Mouse (Mus musculus) cerebellum, adult 9-11 months (tissue): ENCODE measurements around the gene Dpp4.

Source experiments
- DNase-seq: peaks from one replicate; pipeline ENCODE4 v3.0.0; 2022

Gene Dpp4

DNA sequence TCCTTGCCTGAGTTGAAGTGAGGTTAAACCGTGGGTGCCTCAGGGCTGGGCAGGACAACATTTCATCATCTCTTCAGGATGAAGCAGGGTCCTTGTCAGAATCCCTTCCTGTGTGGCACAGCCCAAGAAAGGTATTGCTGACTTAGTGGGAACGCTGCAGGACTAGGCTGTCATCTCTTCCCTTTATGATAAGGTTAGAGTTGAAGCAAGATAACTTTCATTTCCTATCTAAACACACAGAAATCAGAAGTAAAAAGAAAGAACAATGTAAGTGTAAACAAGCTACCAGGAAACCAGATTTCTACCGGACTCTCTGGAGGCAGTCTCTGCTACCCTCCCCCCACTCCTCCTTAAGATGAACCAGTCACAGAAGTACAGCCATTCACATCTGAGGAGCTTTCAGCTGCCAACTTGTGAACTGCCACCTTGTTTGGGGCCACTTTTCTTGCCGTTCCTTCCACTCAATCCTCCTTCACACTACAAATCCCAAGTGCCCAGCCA, 3.3 kb downstream of the Dpp4 start:
- no peak for DNase-seq

DNA sequence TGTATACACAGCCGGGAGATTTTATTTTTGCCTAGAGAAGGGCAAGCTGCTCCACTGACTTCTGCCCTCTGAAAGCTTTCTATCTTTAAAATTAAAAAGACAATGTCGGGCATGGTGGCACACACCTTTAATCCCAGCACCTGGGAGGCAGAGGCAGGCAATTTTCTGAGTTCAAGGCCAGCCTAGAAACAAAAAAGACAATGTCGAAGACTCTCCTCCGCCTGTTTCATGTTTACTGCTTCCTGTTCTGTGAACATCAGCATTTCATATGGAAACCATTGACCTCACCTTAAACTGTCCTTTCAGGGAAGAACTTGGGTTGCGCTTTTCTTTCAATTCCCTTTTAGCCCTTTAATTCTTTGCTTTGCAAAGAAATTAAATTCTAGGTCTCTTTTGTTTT, 3.8 kb downstream of the Dpp4 start:
- DNase-seq: no peak

DNA sequence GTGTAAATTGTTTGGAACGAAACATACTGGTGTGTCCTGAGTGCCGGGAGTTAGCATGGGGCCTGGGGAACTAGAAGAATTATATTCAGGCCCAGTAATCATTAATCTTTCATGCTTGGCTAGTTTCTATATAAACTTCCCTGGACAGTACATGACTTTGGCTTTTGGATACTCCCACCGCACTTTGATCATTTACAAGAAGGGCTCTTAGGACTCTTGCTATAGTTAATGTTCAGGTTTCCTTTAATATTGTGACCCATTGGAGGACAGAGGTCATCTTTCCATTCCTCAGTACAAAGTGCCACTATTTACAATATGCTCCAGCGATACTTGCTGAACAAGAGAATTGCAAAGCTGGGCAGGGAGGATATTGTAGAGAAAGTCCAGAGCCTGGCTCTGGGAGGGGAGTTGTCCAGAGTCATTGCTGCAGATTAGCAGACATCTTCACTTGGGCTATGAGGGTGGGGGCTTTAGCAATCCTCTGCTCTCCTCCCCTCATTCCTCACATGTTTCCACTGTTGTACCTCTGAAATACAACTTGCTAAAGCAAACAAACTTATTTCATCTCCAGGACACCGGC, 8.4 kb downstream of the Dpp4 start:
- no peak for DNase-seq

DNA sequence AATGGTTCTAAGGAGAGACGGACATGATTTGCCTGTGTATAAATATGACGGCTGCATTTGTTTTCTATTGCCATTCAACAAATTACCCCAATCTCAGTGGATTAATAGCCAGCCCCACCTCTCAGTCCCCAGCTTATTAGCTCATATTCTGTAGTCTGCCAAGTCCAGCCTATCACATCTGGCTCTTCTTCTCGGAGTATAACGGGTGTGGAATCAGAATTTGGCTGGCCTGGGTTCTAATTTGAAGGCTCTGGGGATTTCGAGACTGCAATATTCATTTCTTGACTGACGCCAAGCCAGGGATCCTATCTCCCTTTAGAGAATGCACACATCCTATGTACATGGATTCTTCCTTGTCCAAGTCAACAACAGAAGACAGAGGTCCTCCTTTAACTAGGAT, 11.0 kb downstream of the Dpp4 start:
- no peak for DNase-seq

DNA sequence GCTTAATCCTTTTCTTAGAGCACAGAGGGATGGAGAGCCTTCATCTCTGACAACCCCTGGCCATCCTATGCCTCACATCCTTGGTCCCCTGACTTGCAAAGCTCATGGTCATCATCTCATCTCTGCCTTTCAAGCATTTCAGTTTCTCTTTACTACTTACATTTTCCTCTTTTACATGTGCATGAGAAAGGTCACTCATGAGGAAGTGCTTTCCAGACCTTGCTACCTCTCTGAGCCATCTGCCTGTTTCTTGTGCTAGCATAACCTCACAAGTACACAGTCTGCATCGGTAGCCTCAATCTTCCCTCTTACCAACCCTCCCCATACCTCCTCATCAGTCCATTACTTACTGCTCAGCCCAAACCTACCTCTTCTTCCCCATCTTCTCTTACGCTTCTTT, 12.2 kb downstream of the Dpp4 start:
- DNase-seq: no peak

DNA sequence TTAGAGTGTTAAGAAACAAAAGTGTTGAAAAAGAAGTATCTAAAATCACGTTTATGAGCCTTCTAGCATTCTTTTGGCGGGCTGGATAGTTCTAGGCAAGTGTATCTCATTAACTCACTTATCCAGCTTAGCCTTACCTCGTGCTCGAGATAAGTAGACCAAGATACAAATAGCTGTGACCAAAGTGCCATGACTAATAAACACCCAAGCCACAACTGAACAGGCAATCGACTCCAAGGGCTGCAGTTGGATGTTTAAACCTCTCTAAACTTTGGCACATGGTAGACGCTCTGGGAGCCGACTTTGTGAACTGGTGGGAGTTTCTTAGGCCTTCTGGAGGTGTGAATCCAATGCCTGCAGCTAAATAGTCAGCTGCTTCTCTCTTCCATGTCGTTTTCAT, 12.7 kb downstream of the Dpp4 start:
- no peak for DNase-seq

DNA sequence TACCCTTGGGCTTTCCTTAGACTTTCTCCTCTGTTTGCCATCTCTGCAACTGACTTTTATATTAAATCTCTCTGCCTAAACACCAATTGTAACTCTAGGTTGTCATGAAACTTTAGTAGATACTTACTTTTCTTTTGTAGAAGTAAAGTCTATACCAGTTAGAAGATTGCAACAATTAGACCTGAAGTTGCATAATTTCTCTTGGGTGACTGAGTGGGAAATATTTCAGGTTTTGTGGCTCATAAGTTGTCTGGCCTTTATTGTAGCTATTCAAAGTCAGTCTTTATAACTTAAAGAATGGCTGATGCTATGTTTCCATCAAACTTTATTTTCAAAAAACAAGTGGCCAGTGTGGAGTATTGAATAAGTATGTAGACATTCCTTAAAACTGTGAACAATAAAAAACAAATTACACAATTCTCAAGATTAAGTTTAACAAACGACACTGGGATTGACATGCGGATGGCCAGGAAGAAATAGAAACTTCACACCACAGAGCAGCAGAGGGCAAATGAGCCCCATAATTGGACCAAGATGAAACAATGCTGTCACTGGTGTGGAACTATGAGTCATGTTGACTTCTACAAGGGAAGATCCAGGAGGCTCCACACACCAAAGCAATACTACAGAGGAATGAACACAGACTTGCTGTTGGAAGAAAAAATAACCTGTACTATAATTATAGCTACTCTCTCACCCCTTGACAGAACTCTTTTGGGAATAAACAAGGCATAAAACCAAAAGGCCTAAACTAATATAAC, 13.7 kb downstream of the Dpp4 start:
- DNase-seq: no peak

DNA sequence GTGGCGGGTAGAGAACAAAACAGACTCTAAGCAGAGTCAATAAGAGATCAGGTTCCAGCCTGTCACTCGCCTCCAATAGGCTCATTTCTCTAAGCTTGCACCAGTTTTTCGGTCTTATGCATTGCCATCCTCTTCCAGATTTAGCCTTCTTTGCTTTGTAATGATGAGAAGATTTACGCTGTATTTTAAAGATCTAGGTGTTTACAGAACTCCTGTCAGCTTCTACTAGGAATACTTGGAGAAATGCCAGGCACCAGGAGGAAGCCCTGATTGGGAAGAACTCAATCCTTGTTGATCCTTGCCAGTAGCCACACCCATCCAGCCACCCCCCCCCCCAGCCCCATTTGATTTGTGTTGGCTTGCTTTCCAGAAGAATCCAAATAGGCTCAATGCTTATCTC, 14.4 kb downstream of the Dpp4 start:
- no peak for DNase-seq

DNA sequence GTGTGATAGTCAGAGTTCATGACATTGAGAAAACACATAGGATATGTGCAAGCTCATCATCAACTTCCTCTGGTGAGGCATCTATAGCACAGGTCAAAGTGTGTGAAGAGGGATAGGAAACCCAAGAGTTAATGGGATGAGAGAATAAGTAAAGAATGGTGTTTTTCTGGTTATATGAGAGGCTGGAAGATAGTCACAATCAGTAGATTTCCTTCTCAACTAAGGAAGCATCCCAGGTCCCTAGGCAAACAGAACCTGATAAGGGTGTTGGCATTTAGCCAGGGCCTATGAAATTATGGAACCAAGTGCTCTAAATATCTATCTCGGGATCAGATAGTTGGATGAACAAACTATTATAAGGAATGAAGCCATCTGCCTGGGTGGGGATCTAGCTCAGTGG, 15.2 kb downstream of the Dpp4 start:
- no peak for DNase-seq

DNA sequence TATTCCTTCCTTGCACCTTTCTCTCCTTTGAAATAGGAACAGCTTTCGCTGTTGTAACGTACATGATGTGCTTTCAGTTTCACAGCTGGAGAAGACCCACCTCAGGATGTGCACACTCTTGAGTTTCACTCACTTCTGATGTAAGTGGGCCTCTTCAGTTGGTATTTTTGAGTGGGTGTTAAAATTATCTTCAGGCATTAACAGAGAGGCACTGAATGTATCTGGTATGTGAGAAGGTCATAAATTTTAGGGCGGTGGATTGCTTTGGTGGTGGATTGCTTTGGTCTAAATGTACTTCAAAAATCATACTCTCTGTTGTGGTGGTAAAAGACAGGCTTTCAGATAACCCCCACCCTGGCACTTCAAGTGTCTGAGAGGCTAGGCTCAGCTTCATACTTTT, 17.2 kb downstream of the Dpp4 start:
- no peak for DNase-seq

DNA sequence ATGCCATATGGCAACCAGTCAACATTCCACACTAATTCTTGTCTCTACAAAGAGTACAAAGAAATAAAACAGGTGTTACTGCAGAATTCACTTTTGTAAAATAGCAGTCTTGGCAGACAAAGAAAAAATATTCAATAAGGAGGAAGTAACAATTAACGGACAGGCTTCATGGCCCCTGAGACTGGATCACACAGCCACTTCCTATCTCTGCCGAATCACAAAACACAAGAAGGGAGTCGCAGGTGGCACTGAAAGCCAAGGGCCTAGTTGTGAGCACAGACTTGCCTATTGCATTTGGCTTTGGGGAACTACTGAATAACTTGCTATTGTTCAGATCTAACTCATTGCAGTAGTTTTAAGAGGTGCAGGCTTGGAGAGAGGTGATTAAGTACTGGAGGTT, 19.9 kb downstream of the Dpp4 start:
- DNase-seq: no peak

DNA sequence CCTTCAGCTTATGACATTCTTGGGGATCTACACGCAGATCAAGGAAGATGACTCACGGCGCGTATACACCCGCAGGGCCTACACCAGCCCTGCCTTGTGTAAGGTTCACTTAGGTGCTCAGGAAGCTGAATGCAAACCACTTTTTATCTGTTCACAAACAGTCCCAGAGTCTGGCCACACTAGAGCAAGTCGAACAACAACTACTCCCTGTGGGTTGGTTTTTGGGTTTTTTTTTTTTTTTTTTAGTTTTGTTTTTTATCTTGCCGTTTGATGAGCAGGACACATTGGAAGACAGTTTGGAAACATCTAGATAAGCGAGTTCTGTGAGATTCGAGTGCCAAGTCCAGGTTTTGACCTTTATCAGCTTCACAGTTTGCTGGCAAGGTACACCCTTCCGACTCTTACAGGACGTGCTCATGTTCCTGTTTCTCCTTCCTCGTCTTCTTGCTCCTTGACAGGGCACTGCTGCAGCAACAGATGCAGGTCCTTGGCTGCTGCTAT, 21.0 kb downstream of the Dpp4 start:
- no peak for DNase-seq

DNA sequence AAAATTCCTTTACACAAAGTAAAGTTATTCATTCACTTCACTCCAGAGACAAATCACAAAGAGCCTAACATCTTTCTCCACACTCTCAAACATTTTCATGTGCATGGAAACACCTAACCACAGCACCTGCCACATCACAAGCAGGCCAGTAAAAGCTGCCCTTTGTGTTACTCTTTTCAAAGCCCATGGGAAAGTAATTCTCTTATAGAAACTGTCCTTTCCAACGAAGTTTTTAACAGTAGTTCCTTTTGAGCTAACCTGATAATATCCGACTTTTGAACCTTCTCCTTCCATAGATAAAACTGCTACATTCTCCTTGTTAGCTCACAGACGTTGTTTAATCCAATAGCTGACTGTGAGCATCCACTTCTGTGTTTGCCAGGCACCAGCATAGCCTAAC, 21.7 kb downstream of the Dpp4 start:
- DNase-seq: no peak

DNA sequence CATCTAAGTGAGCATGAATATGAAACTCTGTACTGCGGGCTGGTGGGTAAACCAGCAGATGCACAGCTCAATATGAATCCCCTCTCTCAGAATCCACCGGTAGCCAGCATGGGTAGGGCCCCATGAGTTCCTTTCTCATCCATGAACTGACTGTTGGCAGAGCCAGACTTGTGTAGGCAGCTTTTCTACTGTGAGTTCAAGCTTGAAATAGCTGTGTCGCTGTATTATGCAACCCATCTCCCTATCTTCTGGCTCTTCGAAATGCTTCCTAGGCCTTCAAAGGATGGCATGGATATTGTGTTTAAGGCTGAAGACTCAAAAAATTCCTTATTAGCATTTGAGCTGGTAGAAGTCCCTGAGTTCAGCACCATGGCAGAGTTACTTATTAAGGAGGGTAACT, 23.2 kb downstream of the Dpp4 start:
- DNase-seq: no peak

DNA sequence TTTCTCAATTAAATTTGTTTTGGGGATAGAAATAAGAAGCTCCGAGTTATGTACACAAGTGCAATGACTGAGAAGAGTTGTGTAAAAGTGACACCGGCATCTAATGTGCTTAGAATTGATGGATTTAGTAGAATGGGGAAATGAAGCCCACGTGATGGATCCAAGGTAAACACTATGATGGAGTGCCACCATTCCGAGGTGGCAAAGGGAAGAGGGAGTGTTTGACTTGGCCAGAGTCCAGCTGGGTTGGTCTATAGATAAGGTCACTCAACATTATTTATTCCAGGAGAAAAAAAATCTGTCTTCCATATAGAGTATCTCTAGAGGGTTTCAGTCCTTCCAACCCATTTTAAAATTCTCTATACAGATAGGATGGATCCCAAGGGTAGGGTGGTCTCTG, 28.8 kb downstream of the Dpp4 start:
- DNase-seq: no peak

DNA sequence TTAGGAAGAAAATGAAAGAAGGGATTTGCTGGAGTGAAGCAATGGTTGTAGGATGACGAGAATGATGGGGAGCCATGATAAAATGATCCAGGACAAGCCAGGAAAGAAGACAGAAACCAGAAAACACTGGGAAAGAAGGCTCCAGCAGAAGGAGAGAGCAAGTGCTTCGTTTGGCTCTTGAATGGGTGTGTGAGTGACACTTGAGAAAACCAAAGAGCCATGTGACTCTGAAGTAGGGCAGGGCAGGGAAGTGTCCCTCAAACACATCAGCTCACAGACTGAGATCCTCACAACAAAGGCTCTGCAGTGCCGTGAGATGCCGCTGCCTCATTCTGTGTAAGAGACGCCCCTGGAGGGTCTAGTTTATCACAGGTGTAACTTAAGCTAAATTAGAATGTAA, 29.6 kb downstream of the Dpp4 start:
- DNase-seq: no peak

DNA sequence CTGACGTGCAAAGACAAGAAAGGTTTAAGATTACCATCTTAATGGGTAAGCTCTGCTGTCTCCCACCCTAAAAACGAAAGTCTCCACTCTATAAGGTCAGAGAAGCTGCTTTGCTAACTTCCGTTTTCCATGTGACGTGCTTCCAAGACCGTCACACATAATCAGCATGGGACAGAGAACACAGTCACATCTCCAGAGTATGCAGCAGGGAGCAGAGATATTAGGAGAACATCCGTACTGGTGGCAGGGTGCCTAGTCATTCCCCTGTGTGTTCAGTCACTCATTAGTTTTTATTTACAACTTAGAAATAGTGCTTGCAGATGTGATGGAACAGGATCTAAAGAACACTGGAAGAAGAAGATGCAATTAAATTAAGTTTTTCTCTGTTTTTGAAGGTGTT, 30.3 kb downstream of the Dpp4 start:
- DNase-seq: no peak

DNA sequence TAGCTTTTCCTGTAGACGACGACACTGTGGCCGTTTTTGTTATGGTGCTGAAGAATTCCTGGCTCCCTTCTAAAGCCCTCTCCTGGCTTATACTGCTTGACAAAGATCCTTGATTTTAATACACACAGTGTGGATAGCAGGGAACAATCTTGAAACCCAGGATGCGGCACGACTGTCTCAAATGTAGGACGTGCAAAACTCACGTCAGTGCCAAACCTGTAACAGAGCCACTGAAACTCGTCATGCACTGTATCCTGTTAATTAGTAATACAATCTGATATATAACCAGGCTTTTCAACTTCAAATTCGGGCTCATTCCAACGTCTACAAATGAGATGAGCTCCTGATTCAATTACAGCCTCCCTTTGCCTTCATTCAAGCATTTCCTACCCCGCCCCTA, 38.3 kb downstream of the Dpp4 start:
- DNase-seq: no peak

DNA sequence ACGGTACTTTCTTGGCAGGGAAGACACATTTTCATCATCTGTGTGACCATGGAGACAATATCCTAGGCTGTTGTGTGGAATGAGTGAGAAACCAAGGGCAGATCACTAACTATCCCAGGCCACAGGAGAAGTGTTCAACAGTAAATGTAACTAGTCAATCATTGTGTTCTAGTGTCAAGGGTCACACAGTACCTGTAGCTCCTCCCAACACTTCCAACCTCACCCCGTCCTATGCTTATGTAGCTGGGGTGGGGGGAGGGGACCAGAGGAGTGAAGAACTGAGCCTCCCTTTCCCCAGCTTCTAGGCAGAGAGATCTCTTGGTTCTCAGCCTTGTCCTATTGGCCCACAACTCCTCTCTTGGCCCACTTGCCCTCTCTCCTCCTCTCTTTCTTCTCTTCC, 42.0 kb downstream of the Dpp4 start:
- no peak for DNase-seq

DNA sequence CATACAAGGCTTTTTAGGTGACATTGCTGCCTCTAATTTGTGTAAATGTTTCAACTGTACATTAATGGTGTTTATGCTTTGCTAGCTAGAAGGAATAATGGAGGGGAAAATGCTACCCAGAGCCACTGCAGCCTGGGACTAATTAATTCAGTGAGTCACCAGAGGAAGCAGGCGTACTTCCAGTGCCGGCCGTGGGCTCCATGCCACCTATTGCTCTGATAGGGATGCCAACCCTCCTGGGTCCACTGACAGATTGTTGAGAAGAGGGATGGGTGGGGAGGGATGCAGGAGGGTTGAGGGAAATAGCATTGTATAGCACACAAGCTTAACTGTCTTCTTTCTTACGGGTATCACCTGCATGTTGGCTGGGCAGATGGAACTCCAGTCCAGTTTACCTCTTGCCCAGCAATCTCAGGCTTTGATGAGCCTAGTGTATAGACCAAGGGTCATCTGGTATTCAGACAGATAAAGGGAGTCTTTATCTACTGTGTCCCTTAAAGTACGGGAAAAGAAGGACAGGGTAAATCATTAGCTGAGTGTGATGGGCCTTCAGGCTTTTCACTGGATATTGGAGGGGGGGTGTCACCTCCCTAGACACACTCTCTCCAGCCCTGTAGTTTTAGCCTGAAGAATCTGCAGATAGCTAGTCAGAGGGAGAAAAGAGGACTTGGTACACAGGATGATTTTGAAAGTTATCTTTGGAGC, 43.5 kb downstream of the Dpp4 start:
- DNase-seq: no peak

DNA sequence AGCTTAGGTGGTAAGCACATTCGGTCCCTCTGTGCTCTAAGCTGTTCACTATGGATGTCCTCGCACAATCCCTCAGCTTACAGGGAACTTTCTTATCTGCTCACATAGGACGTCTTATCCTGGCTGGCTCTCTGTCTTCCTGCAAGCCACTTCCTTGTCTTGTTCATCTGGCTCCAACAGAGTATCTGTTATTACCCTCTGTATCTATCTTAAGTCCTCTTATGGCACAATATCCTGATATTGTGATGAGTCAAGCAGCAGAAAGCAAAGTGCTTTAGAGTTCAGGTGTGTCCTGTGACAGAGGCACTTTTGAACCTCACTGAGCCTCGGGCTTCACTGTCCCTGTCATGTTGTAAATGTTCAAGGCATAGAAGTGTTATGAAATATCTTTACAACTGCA, 48.4 kb downstream of the Dpp4 start:
- DNase-seq: no peak

DNA sequence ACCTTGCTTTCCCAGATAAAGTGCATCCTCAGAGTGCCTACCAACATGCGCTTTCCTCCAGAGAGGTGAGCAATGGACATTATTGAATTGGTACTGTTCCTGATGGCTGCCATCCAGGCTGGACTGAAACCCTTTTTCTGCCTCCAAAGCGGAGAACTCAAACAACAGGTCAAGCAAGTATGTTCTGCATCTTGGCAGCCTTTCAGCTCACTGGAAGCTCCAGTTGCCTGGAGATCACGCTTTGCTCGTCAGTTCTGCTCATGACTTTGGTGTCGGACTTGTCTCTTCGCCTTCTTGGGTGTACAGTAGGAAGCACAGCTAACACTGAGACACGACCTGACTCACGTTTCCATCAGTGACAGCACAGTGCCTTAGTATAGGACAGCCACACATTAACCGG, 49.8 kb downstream of the Dpp4 start:
- DNase-seq: no peak

DNA sequence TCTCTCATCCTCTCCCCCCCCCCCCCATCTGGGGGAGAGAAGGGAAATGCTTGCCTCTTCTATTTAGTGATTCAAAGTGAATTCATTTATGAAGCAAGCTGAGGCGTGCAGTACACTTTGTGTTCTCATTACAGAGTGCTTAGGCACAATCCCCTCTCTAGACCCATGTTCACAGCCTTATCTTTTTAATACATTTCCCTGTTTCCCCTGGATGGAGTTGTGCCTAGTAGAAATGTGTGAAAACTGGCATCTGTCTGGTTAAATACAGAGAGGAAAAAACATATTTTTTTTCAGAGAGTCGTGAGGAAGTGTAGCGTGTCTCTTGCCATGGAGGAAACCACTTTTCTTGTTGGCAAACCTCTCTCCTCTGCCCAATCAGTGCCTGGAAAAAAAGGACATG, 50.5 kb downstream of the Dpp4 start:
- DNase-seq: no peak

DNA sequence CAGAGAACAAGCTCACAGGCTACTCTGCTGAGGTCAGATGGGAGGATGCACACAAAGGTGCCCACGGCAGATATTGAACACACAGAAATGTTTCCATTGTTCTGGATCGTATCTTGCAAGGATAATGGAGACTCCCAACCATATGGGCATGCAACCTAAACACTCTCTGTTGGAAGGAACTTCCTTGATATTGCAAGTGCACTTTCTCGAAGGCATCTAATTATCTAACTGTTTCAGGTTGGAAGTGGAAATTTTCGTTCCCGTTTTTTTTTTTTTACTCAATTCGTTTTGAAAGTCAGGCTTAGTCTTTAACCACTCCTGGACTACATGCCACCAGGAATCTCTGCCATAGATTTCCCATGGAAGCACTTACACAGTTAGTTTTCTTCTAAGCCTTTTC, 51.2 kb downstream of the Dpp4 start:
- DNase-seq: no peak
